In the genomic region with DNA sequence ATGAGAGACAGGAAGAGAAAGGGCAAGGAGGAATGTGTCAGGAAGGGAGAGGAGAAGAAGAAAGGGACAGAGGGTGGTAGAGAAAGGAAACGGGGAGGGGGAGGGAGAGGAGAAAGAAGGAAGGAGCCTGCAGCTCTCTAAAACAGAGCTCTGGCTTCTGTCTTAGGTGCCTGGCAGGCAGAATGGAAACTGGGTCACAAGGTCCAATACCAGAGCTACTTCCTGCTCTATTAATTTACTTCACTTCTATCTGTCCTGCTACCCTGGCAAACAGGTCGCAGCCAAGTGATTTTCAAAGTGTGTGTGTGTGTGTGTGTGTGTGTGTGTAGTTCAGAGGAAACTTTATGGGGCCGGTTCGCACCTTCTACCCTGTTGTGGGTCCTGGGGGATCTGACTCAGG, we compare ENCODE assay signal across 14 mouse cellular contexts.
A peak's percentile ranks its signal among the peaks of the same experiment; 100 is the strongest.
DNase-seq lines count a peak whose midpoint lies in the region; ATAC-seq and TF ChIP-seq lines count a peak whose summit lies in the region.
"Had no signal": no experiment of that assay in that cellular context is flagged by ENCODE, and none has a peak within 500 bp of the region (broad histone marks: within the 10 kb centered on the region; RNA-seq: fewer than 3 reads in every experiment).

No protein-coding gene starts in this region.

- no peaks in the 10 kb centered on the region for H3K27me3 ChIP-seq in intestine, embryonic 16.5 days (replicated peaks; ENCODE audit: control insufficient read depth, insufficient read depth, low read length)
- no peaks in the 10 kb centered on the region for H3K27me3 ChIP-seq in hindbrain, postnatal 0 days (ENCODE audit: insufficient read depth, low read length)
- H3K27me3 ChIP-seq: neural tube, embryonic 12.5 days had no signal

- H3K4me2 ChIP-seq in intestine, embryonic 16.5 days (ENCODE audit: low read depth, low read length), result no peak overlapping the region
- H3K4me2 ChIP-seq in hindbrain, postnatal 0 days (ENCODE audit: low read depth, low read length), result no peak overlapping the region
- H3K4me2 ChIP-seq: neural tube, embryonic 12.5 days had no signal

- ATAC-seq in intestine, embryonic 16.5 days, result no peak
- no peak for ATAC-seq in hindbrain, postnatal 0 days

- H3K36me3 ChIP-seq in intestine, embryonic 16.5 days (ENCODE audit: control insufficient read depth, insufficient read depth, low read length), result no peaks in the 10 kb centered on the region
- H3K36me3 ChIP-seq in hindbrain, postnatal 0 days (ENCODE audit: insufficient read depth, low read length), result peaks cover 3% of the 10 kb centered on the region; the same call in 1 of the 2 replicates

- H3K9ac ChIP-seq in intestine, embryonic 16.5 days (ENCODE audit: low read depth, low read length), result no peak overlapping the region
- H3K9ac ChIP-seq in hindbrain, postnatal 0 days (replicated peaks; ENCODE audit: low read length), result no peak overlapping the region
- H3K9ac ChIP-seq: liver, embryonic 14.5 days; neural tube, embryonic 12.5 days had no signal

- H3K4me1 ChIP-seq in intestine, embryonic 16.5 days (ENCODE audit: control insufficient read depth, insufficient read depth, low read length), result peaks cover 6% of the 10 kb centered on the region; the same call in 1 of the 2 replicates
- H3K4me1 ChIP-seq in hindbrain, postnatal 0 days (ENCODE audit: insufficient read depth, low read length), result no peaks in the 10 kb centered on the region

- H3K4me3 ChIP-seq in intestine, embryonic 16.5 days (ENCODE audit: low read length), result no peak overlapping the region
- H3K4me3 ChIP-seq in hindbrain, postnatal 0 days (ENCODE audit: low read length), result no peak overlapping the region
- H3K4me3 ChIP-seq: erythroblast, embryonic 14.5 days; neural tube, embryonic 12.5 days had no signal

- H3K9me3 ChIP-seq in intestine, embryonic 16.5 days (ENCODE audit: control insufficient read depth, low read length), result no peaks in the 10 kb centered on the region
- no peaks in the 10 kb centered on the region for H3K9me3 ChIP-seq in hindbrain, postnatal 0 days (ENCODE audit: low read length)
- H3K9me3 ChIP-seq: neural tube, embryonic 12.5 days had no signal

- WGBS in intestine, embryonic 16.5 days, result 42% methylated on average over 4 of the region's 4 CpGs
- 69% methylated on average over 4 of the region's 4 CpGs for WGBS in hindbrain, postnatal 0 days

- TF ChIP-seq CTCF in hindbrain, postnatal 0 days (IDR thresholded peaks at IDR 0.05; ENCODE audit: low read depth), result no peak

- H3K27ac ChIP-seq in intestine, embryonic 16.5 days (ENCODE audit: low read length), result peak overlapping the region; percentile 10; the same call in 1 of the 2 replicates
- no peak overlapping the region for H3K27ac ChIP-seq in hindbrain, postnatal 0 days
- H3K27ac ChIP-seq: liver, embryonic 14.5 days; neural tube, embryonic 12.5 days had no signal

- peak; percentile 45 for DNase-seq in gastrocnemius, postnatal 10 days
- no peak for DNase-seq in gastrocnemius, adult 8-10 months (ENCODE audit: low spot score in 2 of 2)
- DNase-seq in B cell, adult 2 months, result peak; percentile 43 to 52
- peak; percentile 42 for DNase-seq in forelimb bud, embryonic 11.5 days (ENCODE audit: low read depth, low spot score)
- no peak for DNase-seq in cerebellum, adult 11-12 months
- DNase-seq in cerebellum, adult 9-11 months, result no peak
- no peak for DNase-seq in hindbrain, postnatal 0 days (ENCODE audit: low spot score)
- DNase-seq: kidney, adult 9 months; layer of hippocampus, postnatal 36 days; thymus, postnatal 25 days had no signal

Comparison
In these comparisons a context has a peak if more than half of its experiments do, and no peak if none do; other contexts are left out.
1. DNase-seq: peak in gastrocnemius, postnatal 10 days (single experiment), B cell, adult 2 months (2 of 2) and forelimb bud, embryonic 11.5 days (single experiment); none in gastrocnemius, adult 8-10 months (0 of 2), cerebellum, adult 11-12 months (single experiment), cerebellum, adult 9-11 months (single experiment) and hindbrain, postnatal 0 days (single experiment).